Mouse (Mus musculus): ENCODE measurements around the gene Entpd3. TPM values are rescaled to one million over a fixed set of nuclear protein-coding genes. Genes with fewer than 3 reads are reported as not detected.
"Not testable (repeated sequence)": the region's sequence is repeated elsewhere in the genome, so short reads cannot be mapped to it uniquely, and the experiment has no call there.

Entpd3 gene
- polyA plus RNA-seq, 1 experiment from 2014 or later, result 1.8 TPM

- WGBS, result 81% methylated on average over 6 of the region's 6 CpGs
Measured at GRCm38 (mm10) chr9:120532062-120532461, 7.6 kb upstream of the Entpd3 start.

GRCm38 (mm10) chr9:120532691-120533090 lies 6.9 kb upstream of the Entpd3 start:
- Histone ChIP-seq H3K9me3 (ENCODE audit: low read length) (peaks cover 3% of the 10 kb centered on the region; the same call in 1 of the 2 replicates), H3K36me3 (ENCODE audit: insufficient read depth, low read length) (no peaks in the 10 kb centered on the region), H3K4me1 (ENCODE audit: insufficient read depth, low read length) (no peaks in the 10 kb centered on the region), H3K27ac (ENCODE audit: low read length) (no peak overlapping the region), H3K9ac (replicated peaks; ENCODE audit: low read length) (no peak overlapping the region), H3K4me2 (replicated peaks; ENCODE audit: low read depth, low read length) (no peak overlapping the region), H3K27me3 (ENCODE audit: insufficient read depth, low read length) (no peaks in the 10 kb centered on the region), H3K4me3 (ENCODE audit: low read length) (no peak overlapping the region)
- ATAC-seq (ENCODE audit: low FRiP score, low TSS enrichment), result no peak
- 90% methylated on average over 5 of the region's 6 CpGs for WGBS

More at GRCm38 (mm10) chr9:120532062-120532461, 7.6 kb upstream of the Entpd3 start:
- no peak overlapping the region for H3K27ac ChIP-seq (ENCODE audit: low read length)
- no peaks in the 10 kb centered on the region for H3K36me3 ChIP-seq (ENCODE audit: insufficient read depth, low read length)
- no peak for ATAC-seq (ENCODE audit: low FRiP score, low TSS enrichment)
- no peaks in the 10 kb centered on the region for H3K4me1 ChIP-seq (ENCODE audit: insufficient read depth, low read length)
- no peak overlapping the region for H3K4me3 ChIP-seq (ENCODE audit: low read length)
- H3K27me3 ChIP-seq (ENCODE audit: insufficient read depth, low read length), result no peaks in the 10 kb centered on the region
- H3K9me3 ChIP-seq (ENCODE audit: low read length), result peaks cover 3% of the 10 kb centered on the region; the same call in 1 of the 2 replicates
- no peak overlapping the region for H3K4me2 ChIP-seq (replicated peaks; ENCODE audit: low read depth, low read length)
- H3K9ac ChIP-seq (replicated peaks; ENCODE audit: low read length), result no peak overlapping the region

- 95% methylated on average over 8 of the region's 8 CpGs for WGBS
- not testable (repeated sequence) for H3K4me1 ChIP-seq (ENCODE audit: insufficient read depth, low read length); H3K4me3 ChIP-seq (ENCODE audit: low read length); H3K27ac ChIP-seq (ENCODE audit: low read length); H3K36me3 ChIP-seq (ENCODE audit: insufficient read depth, low read length); H3K27me3 ChIP-seq (ENCODE audit: insufficient read depth, low read length); H3K9me3 ChIP-seq (ENCODE audit: low read length); ATAC-seq (ENCODE audit: low FRiP score, low TSS enrichment); H3K9ac ChIP-seq (replicated peaks; ENCODE audit: low read length); H3K4me2 ChIP-seq (replicated peaks; ENCODE audit: low read depth, low read length)
Measured at GRCm38 (mm10) chr9:120533446-120533950, 6.1 kb upstream of the Entpd3 start.

- Histone ChIP-seq H3K27me3 (ENCODE audit: insufficient read depth, low read length) (peaks cover 22% of the 10 kb centered on the region), H3K9ac (replicated peaks; ENCODE audit: low read length) (no peak overlapping the region), H3K27ac (ENCODE audit: low read length) (no peak overlapping the region), H3K4me1 (ENCODE audit: insufficient read depth, low read length) (peaks cover 8% of the 10 kb centered on the region), H3K4me2 (replicated peaks; ENCODE audit: low read depth, low read length) (no peak overlapping the region), H3K9me3 (ENCODE audit: low read length) (no peaks in the 10 kb centered on the region), H3K36me3 (ENCODE audit: insufficient read depth, low read length) (no peaks in the 10 kb centered on the region), H3K4me3 (ENCODE audit: low read length) (no peak overlapping the region)
- WGBS, result 14% methylated on average over 1 of the region's 2 CpGs
- peak; percentile 66 for ATAC-seq (ENCODE audit: low FRiP score, low TSS enrichment)
Measured at GRCm38 (mm10) chr9:120541411-120541810, 1.8 kb downstream of the Entpd3 start.

- WGBS, result 14% methylated on average over 6 of the region's 6 CpGs
- no peak overlapping the region for H3K4me3 ChIP-seq (ENCODE audit: low read length)
Measured at GRCm38 (mm10) chr9:120542241-120542640, 2.6 kb downstream of the Entpd3 start.

GRCm38 (mm10) chr9:120545994-120546393 lies 6.4 kb downstream of the Entpd3 start:
- peaks cover 10% of the 10 kb centered on the region; the same call in 1 of the 2 replicates for H3K4me1 ChIP-seq (ENCODE audit: insufficient read depth, low read length)
- no peaks in the 10 kb centered on the region for H3K9me3 ChIP-seq (ENCODE audit: low read length)
- no peak overlapping the region for H3K9ac ChIP-seq (replicated peaks; ENCODE audit: low read length)
- 89% methylated on average over 2 of the region's 2 CpGs for WGBS
- no peak overlapping the region for H3K27ac ChIP-seq (ENCODE audit: low read length)
- H3K27me3 ChIP-seq (ENCODE audit: insufficient read depth, low read length), result no peaks in the 10 kb centered on the region; the same call in 1 of the 2 replicates
- ATAC-seq (ENCODE audit: low FRiP score, low TSS enrichment), result no peak
- no peak overlapping the region for H3K4me2 ChIP-seq (replicated peaks; ENCODE audit: low read depth, low read length)
- H3K4me3 ChIP-seq (ENCODE audit: low read length), result no peak overlapping the region
- H3K36me3 ChIP-seq (ENCODE audit: insufficient read depth, low read length), result no peaks in the 10 kb centered on the region

More at GRCm38 (mm10) chr9:120542241-120542640, 2.6 kb downstream of the Entpd3 start:
- no peaks in the 10 kb centered on the region for H3K9me3 ChIP-seq (ENCODE audit: low read length)
- H3K4me1 ChIP-seq (ENCODE audit: insufficient read depth, low read length), result peaks cover 14% of the 10 kb centered on the region
- H3K27me3 ChIP-seq (ENCODE audit: insufficient read depth, low read length), result peaks cover 22% of the 10 kb centered on the region
- H3K4me2 ChIP-seq (replicated peaks; ENCODE audit: low read depth, low read length), result no peak overlapping the region
- no peak overlapping the region for H3K9ac ChIP-seq (replicated peaks; ENCODE audit: low read length)
- no peak for ATAC-seq (ENCODE audit: low FRiP score, low TSS enrichment)
- no peaks in the 10 kb centered on the region for H3K36me3 ChIP-seq (ENCODE audit: insufficient read depth, low read length)
- no peak overlapping the region for H3K27ac ChIP-seq (ENCODE audit: low read length)

GRCm38 (mm10) chr9:120546482-120546881 lies 6.9 kb downstream of the Entpd3 start:
- no peak for ATAC-seq (ENCODE audit: low FRiP score, low TSS enrichment)
- H3K4me2 ChIP-seq (replicated peaks; ENCODE audit: low read depth, low read length), result no peak overlapping the region
- peaks cover 10% of the 10 kb centered on the region; the same call in 1 of the 2 replicates for H3K4me1 ChIP-seq (ENCODE audit: insufficient read depth, low read length)
- WGBS, result 88% methylated on average over 9 of the region's 9 CpGs
- H3K9ac ChIP-seq (replicated peaks; ENCODE audit: low read length), result no peak overlapping the region
- no peaks in the 10 kb centered on the region for H3K36me3 ChIP-seq (ENCODE audit: insufficient read depth, low read length)
- H3K27ac ChIP-seq (ENCODE audit: low read length), result no peak overlapping the region
- H3K27me3 ChIP-seq (ENCODE audit: insufficient read depth, low read length), result no peaks in the 10 kb centered on the region; the same call in 1 of the 2 replicates
- H3K4me3 ChIP-seq (ENCODE audit: low read length), result no peak overlapping the region
- no peaks in the 10 kb centered on the region for H3K9me3 ChIP-seq (ENCODE audit: low read length)

GRCm38 (mm10) chr9:120547026-120547668 lies 7.5 kb downstream of the Entpd3 start:
- Histone ChIP-seq H3K9me3 (ENCODE audit: low read length) (no peaks in the 10 kb centered on the region), H3K4me2 (replicated peaks; ENCODE audit: low read depth, low read length) (peak overlapping the region; percentile 40), H3K36me3 (ENCODE audit: insufficient read depth, low read length) (no peaks in the 10 kb centered on the region), H3K9ac (replicated peaks; ENCODE audit: low read length) (0 out of 2 replicates have a peak overlapping the region, but pooled peaks have one; percentile 24), H3K4me3 (ENCODE audit: low read length) (no peak overlapping the region), H3K27me3 (ENCODE audit: insufficient read depth, low read length) (no peaks in the 10 kb centered on the region), H3K4me1 (ENCODE audit: insufficient read depth, low read length) (peaks cover 10% of the 10 kb centered on the region; the same call in 1 of the 2 replicates), H3K27ac (ENCODE audit: low read length) (no peak overlapping the region)
- peak; percentile 35; the same call in 1 of the 2 replicates for ATAC-seq (ENCODE audit: low FRiP score, low TSS enrichment)
- 7% methylated on average over 16 of the region's 16 CpGs for WGBS

- Histone ChIP-seq H3K4me1 (ENCODE audit: insufficient read depth, low read length) (peaks cover 10% of the 10 kb centered on the region; the same call in 1 of the 2 replicates), H3K4me2 (replicated peaks; ENCODE audit: low read depth, low read length) (no peak overlapping the region), H3K9ac (replicated peaks; ENCODE audit: low read length) (no peak overlapping the region), H3K27me3 (ENCODE audit: insufficient read depth, low read length) (no peaks in the 10 kb centered on the region), H3K9me3 (ENCODE audit: low read length) (no peaks in the 10 kb centered on the region), H3K27ac (ENCODE audit: low read length) (no peak overlapping the region), H3K4me3 (ENCODE audit: low read length) (no peak overlapping the region), H3K36me3 (ENCODE audit: insufficient read depth, low read length) (no peaks in the 10 kb centered on the region)
- no peak for ATAC-seq (ENCODE audit: low FRiP score, low TSS enrichment)
- 94% methylated on average over 9 of the region's 9 CpGs for WGBS
Measured at GRCm38 (mm10) chr9:120550778-120551177, 11.2 kb downstream of the Entpd3 start.

GRCm38 (mm10) chr9:120563590-120563989 lies 24.0 kb downstream of the Entpd3 start:
- Histone ChIP-seq H3K27ac (ENCODE audit: low read length) (no peak overlapping the region), H3K4me2 (replicated peaks; ENCODE audit: low read depth, low read length) (no peak overlapping the region), H3K4me1 (ENCODE audit: insufficient read depth, low read length) (no peaks in the 10 kb centered on the region), H3K27me3 (ENCODE audit: insufficient read depth, low read length) (no peaks in the 10 kb centered on the region), H3K9ac (replicated peaks; ENCODE audit: low read length) (no peak overlapping the region), H3K4me3 (ENCODE audit: low read length) (no peak overlapping the region), H3K9me3 (ENCODE audit: low read length) (no peaks in the 10 kb centered on the region), H3K36me3 (ENCODE audit: insufficient read depth, low read length) (no peaks in the 10 kb centered on the region)
- ATAC-seq (ENCODE audit: low FRiP score, low TSS enrichment), result no peak
- WGBS, result 83% methylated on average over 3 of the region's 3 CpGs
